Mouse (Mus musculus): ENCODE measurements at regions not wholly inside any gene's neighbourhood (a gene's known extent, or its start where the extent isn't known, plus 50 kb on each side); places are given as distances from the start of the nearest gene placed in this dataset.

GRCm38 (mm10) chr17:63607021-63607751 lies 107.4 kb upstream of the Fbxl17 start:
- TF ChIP-seq CTCF (IDR thresholded peaks at IDR 0.05; ENCODE audit: low read depth, low read length) = no peak
- TF ChIP-seq POLR2A (IDR thresholded peaks at IDR 0.05; ENCODE audit: insufficient read depth, low read length) = no peak
- TF ChIP-seq EP300 (IDR thresholded peaks at IDR 0.05; ENCODE audit: insufficient read depth, low read depth, low read length) = no peak

Data from ES-Bruce4 (cell line).